Mouse (Mus musculus): ENCODE data around the gene Apod. TPM values are rescaled to one million over a fixed set of nuclear protein-coding genes. Genes with fewer than 3 reads are reported as not detected.
A peak's percentile ranks its signal among the peaks of the same experiment; 100 is the strongest.

Apod gene
- polyA plus RNA-seq, 1 experiment from 2014 or later, result 0.11 TPM

DNA sequence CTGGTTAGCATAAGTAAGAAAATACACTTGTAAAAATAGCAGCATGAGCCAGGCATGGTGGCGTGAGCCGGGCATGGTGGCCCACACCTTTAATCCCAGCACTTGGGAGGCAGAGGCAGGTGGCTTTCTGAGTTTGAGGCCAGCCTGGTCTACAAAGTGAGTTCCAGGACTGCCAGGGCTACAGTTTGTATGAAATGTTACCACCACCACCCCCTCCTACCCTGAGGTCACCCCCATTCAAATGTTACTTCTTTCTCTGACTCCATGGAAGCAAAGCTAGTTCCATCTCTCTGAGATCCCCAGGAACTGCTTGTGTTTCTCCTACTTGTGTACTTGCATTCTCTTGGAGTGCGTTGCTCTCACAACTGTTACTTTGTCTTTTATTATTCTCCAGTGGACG lies 34.4 kb downstream of the Apod start:
- Histone ChIP-seq H3K9me3 (ENCODE audit: low read length) (no peaks in the 10 kb centered on the region), H3K9ac (replicated peaks) (no peak overlapping the region), H3K4me2 (ENCODE audit: low read depth, low read length) (no peak overlapping the region), H3K27ac (ENCODE audit: low read depth) (no peak overlapping the region), H3K27me3 (ENCODE audit: insufficient read depth, low read length) (no peaks in the 10 kb centered on the region), H3K36me3 (replicated peaks; ENCODE audit: insufficient read depth, low read length) (no peaks in the 10 kb centered on the region), H3K4me1 (ENCODE audit: insufficient read depth) (peaks cover 12% of the 10 kb centered on the region), H3K4me3 (ENCODE audit: low read depth, low read length) (no peak overlapping the region)
- TF ChIP-seq EP300 (IDR thresholded peaks at IDR 0.05; ENCODE audit: low read depth), result no peak
- no peak for TF ChIP-seq CTCF (IDR thresholded peaks at IDR 0.05; ENCODE audit: low read depth)
- 82% methylated on average over 4 of the region's 4 CpGs for WGBS (ENCODE audit: insufficient replicate concordance)
- DNase-seq (no peak), ATAC-seq (no peak)

DNA sequence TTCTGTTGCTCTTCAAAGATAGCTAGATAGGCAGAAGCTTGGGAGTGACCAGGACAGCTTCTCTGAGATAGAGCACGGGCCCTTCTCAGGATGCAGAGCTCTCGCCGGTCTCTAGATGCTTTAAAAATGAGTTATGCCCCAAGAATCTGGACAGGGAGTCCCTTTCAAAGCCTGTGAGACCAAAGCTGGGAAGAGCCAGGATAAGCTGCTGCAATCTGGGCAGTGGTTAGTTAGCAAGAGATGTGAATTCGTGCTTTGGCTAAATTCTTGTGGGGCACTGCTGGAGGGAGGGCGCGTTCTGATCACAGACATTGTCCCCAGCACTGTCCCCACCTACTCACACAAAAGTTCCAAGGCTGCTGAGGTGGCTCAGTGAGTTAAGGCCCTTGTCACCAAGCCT lies 36.0 kb downstream of the Apod start:
- 75% methylated on average over 6 of the region's 6 CpGs for WGBS (ENCODE audit: insufficient replicate concordance)
- H3K36me3 ChIP-seq (replicated peaks; ENCODE audit: insufficient read depth, low read length), result no peaks in the 10 kb centered on the region
- no peak overlapping the region for H3K4me3 ChIP-seq (ENCODE audit: low read depth, low read length)
- H3K27ac ChIP-seq (ENCODE audit: low read depth), result no peak overlapping the region
- TF ChIP-seq CTCF (IDR thresholded peaks at IDR 0.05; ENCODE audit: low read depth) (no peak), EP300 (IDR thresholded peaks at IDR 0.05; ENCODE audit: low read depth) (no peak)
- no peak for DNase-seq
- no peaks in the 10 kb centered on the region for H3K27me3 ChIP-seq (ENCODE audit: insufficient read depth, low read length)
- no peak overlapping the region for H3K4me2 ChIP-seq (ENCODE audit: low read depth, low read length)
- H3K9me3 ChIP-seq (ENCODE audit: low read length), result no peaks in the 10 kb centered on the region
- H3K4me1 ChIP-seq (ENCODE audit: insufficient read depth), result peaks cover 15% of the 10 kb centered on the region
- no peak for ATAC-seq
- H3K9ac ChIP-seq (replicated peaks), result no peak overlapping the region

DNA sequence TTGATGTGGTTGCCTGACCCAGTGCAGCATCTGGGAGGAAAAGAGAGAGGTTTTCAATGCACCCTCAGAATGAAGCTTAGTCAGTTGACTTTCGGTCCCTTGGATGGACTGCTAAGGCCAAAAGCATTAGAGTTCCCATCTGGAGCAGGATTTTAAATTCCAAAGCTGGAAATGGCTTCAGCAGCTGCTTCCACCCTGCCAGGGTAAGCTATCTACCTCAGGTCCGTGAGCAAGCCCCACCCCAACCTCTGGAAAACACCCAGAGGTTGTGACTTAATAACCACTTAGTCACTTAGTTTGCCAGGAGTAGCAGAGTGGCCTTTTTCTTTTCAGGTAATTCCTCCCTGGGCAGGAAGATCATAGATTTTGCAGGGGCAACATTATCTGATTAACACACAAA lies 36.5 kb downstream of the Apod start:
- H3K27me3 ChIP-seq (ENCODE audit: insufficient read depth, low read length), result no peaks in the 10 kb centered on the region
- no peak for DNase-seq
- H3K4me2 ChIP-seq (ENCODE audit: low read depth, low read length), result no peak overlapping the region
- ATAC-seq, result no peak
- TF ChIP-seq EP300 (IDR thresholded peaks at IDR 0.05; ENCODE audit: low read depth), result no peak
- no peak for TF ChIP-seq CTCF (IDR thresholded peaks at IDR 0.05; ENCODE audit: low read depth)
- H3K4me3 ChIP-seq (ENCODE audit: low read depth, low read length), result no peak overlapping the region
- H3K36me3 ChIP-seq (replicated peaks; ENCODE audit: insufficient read depth, low read length), result no peaks in the 10 kb centered on the region
- peaks cover 20% of the 10 kb centered on the region for H3K4me1 ChIP-seq (ENCODE audit: insufficient read depth)
- 56% methylated on average over 2 of the region's 2 CpGs for WGBS (ENCODE audit: insufficient replicate concordance)
- no peaks in the 10 kb centered on the region for H3K9me3 ChIP-seq (ENCODE audit: low read length)
- H3K27ac ChIP-seq (ENCODE audit: low read depth), result no peak overlapping the region
- no peak overlapping the region for H3K9ac ChIP-seq (replicated peaks)

DNA sequence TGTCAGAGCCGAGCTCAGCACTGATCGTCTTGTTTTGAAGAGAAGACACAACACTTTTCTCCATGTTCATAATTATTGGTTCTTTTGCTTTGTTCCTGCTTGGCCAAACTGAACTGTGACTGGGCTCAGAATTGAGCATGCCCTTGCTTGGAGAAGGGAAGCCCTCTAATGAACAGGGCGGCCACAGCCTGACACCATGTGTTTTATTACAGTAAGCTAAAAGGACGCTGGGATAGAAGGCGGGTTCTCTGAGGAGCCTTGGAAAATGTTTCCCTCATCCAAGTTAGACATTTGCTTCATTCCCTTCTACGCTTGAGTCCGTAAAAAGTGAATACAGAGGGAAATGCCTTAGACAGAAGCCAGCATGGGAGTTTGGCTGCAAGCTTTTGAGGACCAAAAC lies 37.6 kb downstream of the Apod start:
- Histone ChIP-seq H3K9ac (replicated peaks) (no peak overlapping the region), H3K36me3 (replicated peaks; ENCODE audit: insufficient read depth, low read length) (0 out of 2 replicates have a peak, but pooled peaks cover 3% of the 10 kb centered on the region), H3K4me3 (ENCODE audit: low read depth, low read length) (no peak overlapping the region), H3K9me3 (ENCODE audit: low read length) (no peaks in the 10 kb centered on the region), H3K4me2 (ENCODE audit: low read depth, low read length) (no peak overlapping the region), H3K27me3 (ENCODE audit: insufficient read depth, low read length) (no peaks in the 10 kb centered on the region), H3K4me1 (ENCODE audit: insufficient read depth) (peaks cover 30% of the 10 kb centered on the region), H3K27ac (ENCODE audit: low read depth) (peak overlapping the region; percentile 52; the same call in 1 of the 2 replicates)
- TF ChIP-seq EP300 (IDR thresholded peaks at IDR 0.05; ENCODE audit: low read depth) (no peak), CTCF (IDR thresholded peaks at IDR 0.05; ENCODE audit: low read depth) (no peak)
- ATAC-seq (no peak), DNase-seq (no peak)
- WGBS (ENCODE audit: insufficient replicate concordance), result 72% methylated on average over 7 of the region's 7 CpGs

DNA sequence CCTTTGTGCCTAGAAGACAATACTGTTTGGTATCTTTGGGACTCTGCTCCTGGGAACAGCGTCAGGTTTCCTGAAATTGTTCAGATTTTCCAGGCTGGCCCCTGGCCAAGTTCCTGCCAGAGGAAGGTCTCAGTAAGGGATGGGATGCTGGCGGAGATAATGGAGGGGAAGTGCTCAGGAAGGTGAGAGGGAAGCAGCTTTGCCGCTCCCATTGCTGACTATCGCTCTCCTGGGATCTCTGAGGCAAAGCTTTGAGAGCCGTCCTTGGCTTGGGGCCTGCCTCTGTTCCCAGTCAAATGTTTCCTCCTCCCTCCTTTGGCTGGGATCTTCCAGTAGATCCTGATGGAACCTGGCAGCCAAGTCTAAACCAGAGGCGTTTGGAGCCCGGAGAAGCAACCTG lies 38.1 kb downstream of the Apod start:
- DNase-seq (peak; percentile 50), ATAC-seq (no peak)
- no peak overlapping the region for H3K4me2 ChIP-seq (ENCODE audit: low read depth, low read length)
- H3K4me1 ChIP-seq (ENCODE audit: insufficient read depth), result peaks cover 32% of the 10 kb centered on the region
- no peaks in the 10 kb centered on the region for H3K9me3 ChIP-seq (ENCODE audit: low read length)
- no peaks in the 10 kb centered on the region for H3K27me3 ChIP-seq (ENCODE audit: insufficient read depth, low read length)
- no peak overlapping the region for H3K4me3 ChIP-seq (ENCODE audit: low read depth, low read length)
- 52% methylated on average over 7 of the region's 7 CpGs for WGBS (ENCODE audit: insufficient replicate concordance)
- H3K36me3 ChIP-seq (replicated peaks; ENCODE audit: insufficient read depth, low read length), result 0 out of 2 replicates have a peak, but pooled peaks cover 3% of the 10 kb centered on the region
- H3K9ac ChIP-seq (replicated peaks), result no peak overlapping the region
- TF ChIP-seq CTCF (IDR thresholded peaks at IDR 0.05; ENCODE audit: low read depth) (no peak), EP300 (IDR thresholded peaks at IDR 0.05; ENCODE audit: low read depth) (peak; percentile 65; the same call in 1 of the 2 replicates)
- H3K27ac ChIP-seq (ENCODE audit: low read depth), result peak overlapping the region; percentile 52; the same call in 1 of the 2 replicates

DNA sequence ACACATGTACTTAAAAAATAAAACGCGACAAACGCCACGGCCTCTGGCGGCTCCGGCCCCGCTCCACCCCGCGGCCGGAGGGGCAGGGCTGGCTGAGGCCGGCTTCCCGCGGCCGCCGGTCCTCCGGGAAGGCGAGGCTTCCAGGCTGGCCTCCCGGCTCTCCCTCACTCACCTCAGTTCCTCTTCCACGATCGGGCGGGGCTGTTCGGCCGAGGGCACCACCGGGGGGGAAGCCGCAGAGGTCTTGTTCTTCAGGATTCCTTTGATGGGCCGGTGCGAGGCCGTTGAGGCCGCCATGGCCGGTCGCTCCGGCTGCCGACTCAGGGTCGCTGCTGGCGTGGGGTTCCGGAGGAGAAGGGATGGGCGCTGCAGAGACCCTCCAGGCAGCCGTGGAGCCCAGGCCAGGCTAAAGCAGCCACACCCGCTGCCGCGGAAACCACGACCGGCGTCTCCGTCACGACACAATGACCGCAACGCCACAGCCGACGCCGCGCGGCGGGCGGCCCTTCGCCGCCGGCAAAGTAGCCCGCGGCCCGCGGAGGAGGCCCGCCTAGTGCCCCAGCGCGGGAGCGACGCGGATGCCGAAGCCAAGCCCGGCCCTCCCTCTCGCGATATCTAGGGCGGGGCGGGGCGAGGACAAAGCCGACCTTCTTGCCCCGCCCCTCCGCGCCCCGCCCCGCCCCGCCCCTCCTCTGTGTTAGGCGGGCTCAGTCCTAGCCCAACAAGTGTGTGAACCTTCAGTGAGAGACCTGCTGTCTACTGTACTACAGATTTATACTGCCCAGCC lies 39.7 kb downstream of the Apod start, which contains the start of gene Ppp1r2:
Gene Ppp1r2, minus strand, starts transcription at position 604 of the 787 bp plus-strand sequence.
- Histone ChIP-seq H3K4me3 (ENCODE audit: low read depth, low read length) (peak within 1 kb of the TSS; percentile 97), H3K27ac (ENCODE audit: low read depth) (peak within 1 kb of the TSS; percentile 96), H3K36me3 (replicated peaks; ENCODE audit: insufficient read depth, low read length) (0 out of 2 replicates have a peak, but pooled peaks cover 3% of the 10 kb centered on the region), H3K4me2 (ENCODE audit: low read depth, low read length) (peak within 1 kb of the TSS; percentile 74), H3K9ac (replicated peaks) (peak within 1 kb of the TSS; percentile 95), H3K4me1 (ENCODE audit: insufficient read depth) (peaks cover 38% of the 10 kb centered on the region), H3K27me3 (ENCODE audit: insufficient read depth, low read length) (no peaks in the 10 kb centered on the region), H3K9me3 (ENCODE audit: low read length) (no peaks in the 10 kb centered on the region)
- ATAC-seq (peak; percentile 98), DNase-seq (peak; percentile 96)
- TF ChIP-seq CTCF (IDR thresholded peaks at IDR 0.05; ENCODE audit: low read depth) (no peak), EP300 (IDR thresholded peaks at IDR 0.05; ENCODE audit: low read depth) (no peak)
- 0% methylated on average over 58 of the region's 83 CpGs for WGBS (ENCODE audit: insufficient replicate concordance)
